Mouse (Mus musculus): ENCODE data around the gene Epha8. TPM values are rescaled to one million over a fixed set of nuclear protein-coding genes. Genes with fewer than 3 reads are reported as not detected.

Epha8 gene
- polyA plus RNA-seq, 1 experiment from 2014 or later: not detected

GRCm38 (mm10) chr4:136891115-136891514 is 65.5 kb downstream of the Epha8 start:
- no peak for TF ChIP-seq CTCF (IDR thresholded peaks at IDR 0.05)
- ATAC-seq (no peak), DNase-seq (ENCODE audit: low read depth, low spot score) (no peak)
- peaks cover 20% of the 10 kb centered on the region for H3K27me3 ChIP-seq
- in situ Hi-C loops (cut with MboI; ENCODE audit: low pct_unique_long_range_greater_than_20kb): loop anchor here (10.0 kb wide), 1 partner anchor 414 kb away; no protein-coding TSS in a partner anchor
- POLR2A ChIA-PET: no interaction called here
- CTCF ChIA-PET: no interaction called here

- CTCF ChIA-PET: no interaction called here
- no peak for TF ChIP-seq CTCF (IDR thresholded peaks at IDR 0.05)
- H3K27me3 ChIP-seq: peaks cover 26% of the 10 kb centered on the region
- DNase-seq (ENCODE audit: low read depth, low spot score): no peak
- no peak for ATAC-seq
- POLR2A ChIA-PET: no interaction called here
- in situ Hi-C loops (cut with MboI; ENCODE audit: low pct_unique_long_range_greater_than_20kb): loop anchor here (10.0 kb wide), 1 partner anchor 415 kb away; no protein-coding TSS in a partner anchor
Measured at GRCm38 (mm10) chr4:136889981-136890380, 66.6 kb downstream of the Epha8 start.

- CTCF ChIA-PET: no interaction called here
- POLR2A ChIA-PET: no interaction called here
Measured at GRCm38 (mm10) chr4:136887714-136888113, 68.9 kb downstream of the Epha8 start.

DNA sequence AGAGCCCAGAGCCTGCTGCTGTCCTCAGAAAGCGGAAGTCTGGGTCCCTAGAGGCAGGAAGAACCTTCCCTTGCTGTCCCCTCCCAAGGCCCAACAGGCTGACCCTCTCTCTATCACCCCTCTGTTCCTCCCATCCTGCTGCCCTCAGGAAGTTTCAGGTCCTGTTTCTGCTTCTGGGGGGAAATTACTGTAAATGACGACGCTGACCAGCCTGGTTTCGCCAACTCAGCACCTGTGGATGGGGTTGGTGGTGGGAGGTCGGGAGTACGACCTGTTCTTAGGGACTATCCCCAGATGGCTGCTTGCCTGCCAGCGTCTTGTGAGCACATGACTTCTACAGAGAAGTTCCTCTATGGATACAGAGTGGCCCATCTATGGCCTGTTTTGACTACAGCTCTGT is 70.5 kb downstream of the Epha8 start, which contains the start of gene C1qb:
TSS of gene C1qb (minus strand) at position 87 of the 400 bp plus-strand sequence.
- no peak for DNase-seq (ENCODE audit: low read depth, low spot score)
- in situ Hi-C loops (cut with MboI; ENCODE audit: low pct_unique_long_range_greater_than_20kb): no loop called here
- no peak for TF ChIP-seq CTCF (IDR thresholded peaks at IDR 0.05)
- ChIA-PET CTCF (no interaction called here), POLR2A (no interaction called here)
- peaks cover 36% of the 10 kb centered on the region for H3K27me3 ChIP-seq
- ATAC-seq: no peak

More at GRCm38 (mm10) chr4:136887714-136888113, 68.9 kb downstream of the Epha8 start:
- H3K27me3 ChIP-seq: peaks cover 34% of the 10 kb centered on the region
- ATAC-seq (no peak), DNase-seq (ENCODE audit: low read depth, low spot score) (no peak)
- in situ Hi-C loops (cut with MboI; ENCODE audit: low pct_unique_long_range_greater_than_20kb): no loop called here
- no peak for TF ChIP-seq CTCF (IDR thresholded peaks at IDR 0.05)

Other genes starting within 250 kb of the Epha8 start
- 2.3 TPM for gene Ephb2, start 120.8 kb downstream of the Epha8 start, polyA plus RNA-seq (2021)
- not detected for gene C1qb, start 70.6 kb downstream of the Epha8 start, polyA plus RNA-seq (2021)
- not detected for gene C1qc, start 63.8 kb downstream of the Epha8 start, polyA plus RNA-seq (2021)
- gene C1qa, start 58.0 kb downstream of the Epha8 start, polyA plus RNA-seq (2021): not detected
- gene Zbtb40, start 92.0 kb upstream of the Epha8 start, polyA plus RNA-seq (2021): 6.0 TPM